Mouse (Mus musculus): Measurements from ENCODE around the gene Phospho2. TPM values are rescaled to one million over a fixed set of nuclear protein-coding genes. Genes with fewer than 3 reads are reported as not detected.
A peak's percentile ranks its signal among the peaks of the same experiment; 100 is the strongest.
"Not testable (repeated sequence)": the region's sequence is repeated elsewhere in the genome, so short reads cannot be mapped to it uniquely, and the experiment has no call there.

The Phospho2 gene
- polyA plus RNA-seq, 1 experiment from 2014 or later = 39.3 TPM

- Histone ChIP-seq H3K4me2 (ENCODE audit: low read depth) (peak overlapping the region; percentile 79), H3K9me3 (ENCODE audit: control insufficient read depth, low read length) (no peaks in the 10 kb centered on the region), H3K27ac (ENCODE audit: low read depth, low read length) (no peak overlapping the region), H3K9ac (ENCODE audit: low read length) (peak overlapping the region; percentile 57), H3K27me3 (ENCODE audit: control insufficient read depth, insufficient read depth, low read length) (no peaks in the 10 kb centered on the region), H3K36me3 (ENCODE audit: control insufficient read depth, insufficient read depth, low read length) (peaks cover 3% of the 10 kb centered on the region; the same call in 1 of the 2 replicates), H3K4me1 (ENCODE audit: control insufficient read depth, insufficient read depth, low read length) (peaks cover 4% of the 10 kb centered on the region; the same call in 1 of the 2 replicates), H3K4me3 (ENCODE audit: low read depth, low read length) (peak overlapping the region; percentile 59)
- peak; percentile 22; the same call in 1 of the 2 replicates for ATAC-seq (ENCODE audit: insufficient read depth, low FRiP score, low TSS enrichment)
- 30% methylated on average over 9 of the region's 9 CpGs for WGBS
- DNase-seq (ENCODE audit: low spot score) = no peak
These were observed 449 bp upstream of the Phospho2 start for GRCm38 (mm10) chr2:69788974-69789373.

- H3K9me3 ChIP-seq (ENCODE audit: control insufficient read depth, low read length) = no peaks in the 10 kb centered on the region
- H3K27me3 ChIP-seq (ENCODE audit: control insufficient read depth, insufficient read depth, low read length) = no peaks in the 10 kb centered on the region
- H3K4me1 ChIP-seq (ENCODE audit: control insufficient read depth, insufficient read depth, low read length) = peaks cover 4% of the 10 kb centered on the region; the same call in 1 of the 2 replicates
- DNase-seq (ENCODE audit: low spot score) (peak; percentile 88), ATAC-seq (ENCODE audit: insufficient read depth, low FRiP score, low TSS enrichment) (peak; percentile 43; the same call in 1 of the 2 replicates)
- no peak overlapping the region for H3K27ac ChIP-seq (ENCODE audit: low read depth, low read length)
- peak overlapping the region; percentile 59 for H3K4me3 ChIP-seq (ENCODE audit: low read depth, low read length)
- under 1% methylated on average over 10 of the region's 10 CpGs for WGBS
- H3K9ac ChIP-seq (ENCODE audit: low read length) = no peak overlapping the region
- peak overlapping the region; percentile 79 for H3K4me2 ChIP-seq (ENCODE audit: low read depth)
- H3K36me3 ChIP-seq (ENCODE audit: control insufficient read depth, insufficient read depth, low read length) = peaks cover 4% of the 10 kb centered on the region
These were observed 862 bp downstream of the Phospho2 start for GRCm38 (mm10) chr2:69790285-69790684.

- ATAC-seq (ENCODE audit: insufficient read depth, low FRiP score, low TSS enrichment) = no peak
- Histone ChIP-seq H3K27ac (ENCODE audit: low read depth, low read length) (no peak overlapping the region), H3K36me3 (ENCODE audit: control insufficient read depth, insufficient read depth, low read length) (peaks cover 6% of the 10 kb centered on the region), H3K9ac (ENCODE audit: low read length) (no peak overlapping the region), H3K9me3 (ENCODE audit: control insufficient read depth, low read length) (no peaks in the 10 kb centered on the region), H3K4me3 (ENCODE audit: low read depth, low read length) (no peak overlapping the region), H3K27me3 (ENCODE audit: control insufficient read depth, insufficient read depth, low read length) (no peaks in the 10 kb centered on the region), H3K4me1 (ENCODE audit: control insufficient read depth, insufficient read depth, low read length) (peaks cover 4% of the 10 kb centered on the region; the same call in 1 of the 2 replicates), H3K4me2 (ENCODE audit: low read depth) (no peak overlapping the region; the same call in 1 of the 2 replicates)
- DNase-seq (ENCODE audit: low spot score) = no peak
- 71% methylated on average over 4 of the region's 4 CpGs for WGBS
These were observed 1.3 kb downstream of the Phospho2 start for GRCm38 (mm10) chr2:69790722-69791121.

- no peak overlapping the region for H3K4me2 ChIP-seq (ENCODE audit: low read depth)
- H3K4me3 ChIP-seq (ENCODE audit: low read depth, low read length) = no peak overlapping the region
- WGBS = 57% methylated on average over 5 of the region's 5 CpGs
- no peaks in the 10 kb centered on the region for H3K27me3 ChIP-seq (ENCODE audit: control insufficient read depth, insufficient read depth, low read length)
- no peak overlapping the region for H3K27ac ChIP-seq (ENCODE audit: low read depth, low read length)
- peak; percentile 52 for DNase-seq (ENCODE audit: low spot score)
- no peaks in the 10 kb centered on the region for H3K36me3 ChIP-seq (ENCODE audit: control insufficient read depth, insufficient read depth, low read length)
- H3K9me3 ChIP-seq (ENCODE audit: control insufficient read depth, low read length) = no peaks in the 10 kb centered on the region
- ATAC-seq (ENCODE audit: insufficient read depth, low FRiP score, low TSS enrichment) = no peak
- no peaks in the 10 kb centered on the region for H3K4me1 ChIP-seq (ENCODE audit: control insufficient read depth, insufficient read depth, low read length)
- no peak overlapping the region for H3K9ac ChIP-seq (ENCODE audit: low read length)
These were observed 13.5 kb downstream of the Phospho2 start for GRCm38 (mm10) chr2:69802911-69803312.

- DNase-seq (ENCODE audit: low spot score) (no peak), ATAC-seq (ENCODE audit: insufficient read depth, low FRiP score, low TSS enrichment) (no peak)
- 67% methylated on average over 8 of the region's 8 CpGs for WGBS
- H3K4me2 ChIP-seq (ENCODE audit: low read depth) = no peak overlapping the region
- H3K36me3 ChIP-seq (ENCODE audit: control insufficient read depth, insufficient read depth, low read length) = no peaks in the 10 kb centered on the region
- H3K27me3 ChIP-seq (ENCODE audit: control insufficient read depth, insufficient read depth, low read length) = no peaks in the 10 kb centered on the region
- no peak overlapping the region for H3K9ac ChIP-seq (ENCODE audit: low read length)
- no peaks in the 10 kb centered on the region for H3K9me3 ChIP-seq (ENCODE audit: control insufficient read depth, low read length)
- H3K4me1 ChIP-seq (ENCODE audit: control insufficient read depth, insufficient read depth, low read length) = no peaks in the 10 kb centered on the region
- H3K4me3 ChIP-seq (ENCODE audit: low read depth, low read length) = no peak overlapping the region
- H3K27ac ChIP-seq (ENCODE audit: low read depth, low read length) = no peak overlapping the region
These were observed 14.3 kb downstream of the Phospho2 start for GRCm38 (mm10) chr2:69803756-69804155.

- not testable (repeated sequence) for H3K4me2 ChIP-seq (ENCODE audit: low read depth); H3K4me1 ChIP-seq (ENCODE audit: control insufficient read depth, insufficient read depth, low read length); ATAC-seq (ENCODE audit: insufficient read depth, low FRiP score, low TSS enrichment); H3K27ac ChIP-seq (ENCODE audit: low read depth, low read length); H3K36me3 ChIP-seq (ENCODE audit: control insufficient read depth, insufficient read depth, low read length); H3K9me3 ChIP-seq (ENCODE audit: control insufficient read depth, low read length); DNase-seq (ENCODE audit: low spot score); H3K4me3 ChIP-seq (ENCODE audit: low read depth, low read length); H3K9ac ChIP-seq (ENCODE audit: low read length); H3K27me3 ChIP-seq (ENCODE audit: control insufficient read depth, insufficient read depth, low read length)
- WGBS = 89% methylated on average over 8 of the region's 9 CpGs
These were observed 15.2 kb downstream of the Phospho2 start for GRCm38 (mm10) chr2:69804663-69805062.

GRCm38 (mm10) chr2:69810169-69810568 lies 20.7 kb downstream of the Phospho2 start:
- WGBS = 74% methylated on average over 15 of the region's 15 CpGs
- no peak overlapping the region for H3K27ac ChIP-seq (ENCODE audit: low read depth, low read length)

GRCm38 (mm10) chr2:69811349-69811748 lies 21.9 kb downstream of the Phospho2 start:
- not testable (repeated sequence) for H3K4me1 ChIP-seq (ENCODE audit: control insufficient read depth, insufficient read depth, low read length); DNase-seq (ENCODE audit: low spot score); ATAC-seq (ENCODE audit: insufficient read depth, low FRiP score, low TSS enrichment); H3K27me3 ChIP-seq (ENCODE audit: control insufficient read depth, insufficient read depth, low read length); H3K27ac ChIP-seq (ENCODE audit: low read depth, low read length); H3K9ac ChIP-seq (ENCODE audit: low read length); H3K4me2 ChIP-seq (ENCODE audit: low read depth); H3K36me3 ChIP-seq (ENCODE audit: control insufficient read depth, insufficient read depth, low read length); H3K9me3 ChIP-seq (ENCODE audit: control insufficient read depth, low read length); H3K4me3 ChIP-seq (ENCODE audit: low read depth, low read length)
- 74% methylated on average over 7 of the region's 7 CpGs for WGBS

More at GRCm38 (mm10) chr2:69810169-69810568, 20.7 kb downstream of the Phospho2 start:
- ATAC-seq (ENCODE audit: insufficient read depth, low FRiP score, low TSS enrichment) (no peak), DNase-seq (ENCODE audit: low spot score) (no peak)
- Histone ChIP-seq H3K9me3 (ENCODE audit: control insufficient read depth, low read length) (no peaks in the 10 kb centered on the region), H3K4me1 (ENCODE audit: control insufficient read depth, insufficient read depth, low read length) (no peaks in the 10 kb centered on the region), H3K4me3 (ENCODE audit: low read depth, low read length) (no peak overlapping the region), H3K27me3 (ENCODE audit: control insufficient read depth, insufficient read depth, low read length) (no peaks in the 10 kb centered on the region), H3K36me3 (ENCODE audit: control insufficient read depth, insufficient read depth, low read length) (no peaks in the 10 kb centered on the region), H3K4me2 (ENCODE audit: low read depth) (no peak overlapping the region), H3K9ac (ENCODE audit: low read length) (no peak overlapping the region)

- Histone ChIP-seq H3K4me3 (ENCODE audit: low read depth, low read length) (no peak overlapping the region), H3K9ac (ENCODE audit: low read length) (no peak overlapping the region), H3K4me1 (ENCODE audit: control insufficient read depth, insufficient read depth, low read length) (no peaks in the 10 kb centered on the region), H3K27me3 (ENCODE audit: control insufficient read depth, insufficient read depth, low read length) (no peaks in the 10 kb centered on the region), H3K36me3 (ENCODE audit: control insufficient read depth, insufficient read depth, low read length) (no peaks in the 10 kb centered on the region), H3K4me2 (ENCODE audit: low read depth) (no peak overlapping the region), H3K27ac (ENCODE audit: low read depth, low read length) (no peak overlapping the region), H3K9me3 (ENCODE audit: control insufficient read depth, low read length) (no peaks in the 10 kb centered on the region)
- WGBS = 91% methylated on average over 5 of the region's 5 CpGs
- DNase-seq (ENCODE audit: low spot score) (no peak), ATAC-seq (ENCODE audit: insufficient read depth, low FRiP score, low TSS enrichment) (no peak)
These were observed 27.2 kb downstream of the Phospho2 start for GRCm38 (mm10) chr2:69816575-69816974.
